Mouse (Mus musculus): ENCODE results near the gene Itln1.

DNA sequence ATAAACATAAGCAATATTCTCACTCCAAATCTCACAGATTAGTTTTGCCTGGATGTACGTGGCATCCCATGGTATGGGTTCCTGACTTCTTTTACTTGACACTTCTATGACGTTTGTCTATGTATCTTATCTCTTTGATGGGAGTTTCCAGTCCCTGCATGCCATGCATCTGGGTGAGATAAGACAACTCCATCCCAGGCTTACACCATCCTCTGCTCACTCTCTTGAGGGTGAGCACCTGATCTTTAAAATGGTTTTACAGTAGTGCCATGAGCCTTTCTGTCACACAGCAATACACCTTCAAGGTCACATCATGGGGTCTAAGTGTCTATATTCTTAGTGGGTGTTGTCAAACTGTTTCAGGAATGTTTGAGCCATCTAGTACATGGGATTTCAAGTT lies 25.2 kb upstream of the Itln1 start:
- no peak for TF ChIP-seq CTCF (IDR thresholded peaks at IDR 0.05; ENCODE audit: extremely low read depth, insufficient read length, insufficient replicate concordance, low read depth, low read length)
- no peak for TF ChIP-seq POLR2A (IDR thresholded peaks at IDR 0.05; ENCODE audit: low read depth, low read length)
